ENCODE assay signal across 8 mouse cellular contexts in the genomic region with DNA sequence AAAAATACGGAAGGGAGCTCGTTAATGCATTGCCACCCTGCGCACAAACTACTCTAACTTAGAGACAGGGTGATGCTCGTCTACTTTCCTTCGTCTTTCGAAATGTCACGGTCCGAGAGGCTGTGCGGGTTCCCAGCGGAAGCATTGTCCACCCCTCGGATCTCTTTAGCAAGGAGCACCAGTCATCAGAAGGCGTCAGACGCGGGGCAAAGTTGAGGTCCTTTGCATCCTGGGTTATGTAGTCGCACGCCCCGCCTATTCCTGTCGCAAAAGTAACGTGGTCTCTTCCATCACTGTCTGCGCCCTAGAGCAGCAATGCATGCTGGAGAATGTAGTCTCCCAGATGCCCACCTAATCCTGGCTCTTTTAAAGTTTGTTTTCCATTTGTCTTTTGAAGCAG. TPM values are rescaled to one million over a fixed set of nuclear protein-coding genes. Genes with fewer than 3 reads are reported as not detected.
DNase-seq lines count a peak whose midpoint lies in the region; ATAC-seq and TF ChIP-seq lines count a peak whose summit lies in the region.

No protein-coding gene starts in this region.

- ATAC-seq in cerebellum, adult (ENCODE audit: insufficient number of reproducible peaks, low FRiP score, low TSS enrichment): peak; percentile 92
- ATAC-seq in forebrain, embryonic 13.5 days: peak; percentile 96
- peak; percentile 88 for ATAC-seq in liver, postnatal 0 days
- ATAC-seq in neural tube, embryonic 14.5 days (ENCODE audit: low read depth): peak; percentile 96

- WGBS in forebrain, embryonic 13.5 days: under 1% methylated on average over 20 of the region's 20 CpGs
- under 1% methylated on average over 20 of the region's 20 CpGs for WGBS in large intestine, adult 2 months
- under 1% methylated on average over 20 of the region's 20 CpGs for WGBS in liver, postnatal 0 days (ENCODE audit: insufficient replicate concordance)
- WGBS in neural tube, embryonic 14.5 days: 0% methylated on average over 20 of the region's 20 CpGs

- no peak for TF ChIP-seq CTCF in ES-Bruce4 (IDR thresholded peaks at IDR 0.05; ENCODE audit: low read depth, low read length)
- TF ChIP-seq CTCF in liver, postnatal 0 days (IDR thresholded peaks at IDR 0.05; ENCODE audit: low read depth): no peak

- TF ChIP-seq EP300 in ES-Bruce4 (IDR thresholded peaks at IDR 0.05; ENCODE audit: insufficient read depth, low read depth, low read length): 0 out of 2 replicates have a peak, but pooled peaks have one; percentile 15
- no peak; the same call in 1 of the 2 replicates for TF ChIP-seq EP300 in liver, postnatal 0 days (IDR thresholded peaks at IDR 0.05; ENCODE audit: low read depth)

- peak; percentile 75 for TF ChIP-seq POLR2A in ES-Bruce4 (IDR thresholded peaks at IDR 0.05; ENCODE audit: insufficient read depth, low read length)

- peaks cover 18% of the 10 kb centered on the region for H3K36me3 ChIP-seq in ES-Bruce4 (ENCODE audit: control insufficient read depth, insufficient read depth, low read length, poor library complexity, severe bottlenecking)
- H3K36me3 ChIP-seq in forebrain, embryonic 13.5 days (ENCODE audit: poor library complexity, severe bottlenecking): no peaks in the 10 kb centered on the region
- 0 out of 2 replicates have a peak, but pooled peaks cover 3% of the 10 kb centered on the region for H3K36me3 ChIP-seq in liver, postnatal 0 days (replicated peaks; ENCODE audit: insufficient read depth, low read length)
- H3K36me3 ChIP-seq in neural tube, embryonic 14.5 days (ENCODE audit: control insufficient read depth, insufficient read depth, low read length): no peaks in the 10 kb centered on the region

- no peaks in the 10 kb centered on the region for H3K9me3 ChIP-seq in ES-Bruce4 (replicated peaks; ENCODE audit: control insufficient read depth, insufficient read depth, low read length, poor library complexity, severe bottlenecking)
- no peaks in the 10 kb centered on the region for H3K9me3 ChIP-seq in forebrain, embryonic 13.5 days (replicated peaks)
- no peaks in the 10 kb centered on the region for H3K9me3 ChIP-seq in liver, postnatal 0 days (ENCODE audit: low read length)
- no peaks in the 10 kb centered on the region for H3K9me3 ChIP-seq in neural tube, embryonic 14.5 days (ENCODE audit: control insufficient read depth, low read length)

- H3K27ac ChIP-seq in ES-Bruce4 (ENCODE audit: insufficient read depth, low read length): peak overlapping the region; percentile 90
- peak overlapping the region; percentile 86 for H3K27ac ChIP-seq in forebrain, embryonic 13.5 days
- H3K27ac ChIP-seq in liver, postnatal 0 days (ENCODE audit: low read depth): peak overlapping the region; percentile 96
- H3K27ac ChIP-seq in neural tube, embryonic 14.5 days (ENCODE audit: low read depth, low read length): peak overlapping the region; percentile 95

- peak; percentile 95 to 96 for DNase-seq in heart, postnatal 10 days
- peak; percentile 82 for DNase-seq in large intestine, adult 2 months (ENCODE audit: low read depth, low spot score)
- DNase-seq in liver, postnatal 0 days: peak; percentile 91
- DNase-seq in testis, postnatal 10 days (ENCODE audit: low spot score): peak; percentile 90

- H3K9ac ChIP-seq in ES-Bruce4 (ENCODE audit: low read depth, poor library complexity, severe bottlenecking): peak overlapping the region; percentile 99
- H3K9ac ChIP-seq in forebrain, embryonic 13.5 days: peak overlapping the region; percentile 50
- peak overlapping the region; percentile 58 for H3K9ac ChIP-seq in liver, postnatal 0 days (replicated peaks)
- peak overlapping the region; percentile 53 for H3K9ac ChIP-seq in neural tube, embryonic 14.5 days (replicated peaks; ENCODE audit: low read depth, low read length)

- intact Hi-C loops in heart, postnatal 10 days (cut with DNase I): no loop called here

- peak overlapping the region; percentile 99 for H3K4me3 ChIP-seq in ES-Bruce4 (ENCODE audit: low read depth, low read length)
- peak overlapping the region; percentile 98 for H3K4me3 ChIP-seq in forebrain, embryonic 13.5 days
- H3K4me3 ChIP-seq in liver, postnatal 0 days (ENCODE audit: low read depth, low read length): peak overlapping the region; percentile 100
- H3K4me3 ChIP-seq in neural tube, embryonic 14.5 days (ENCODE audit: low read depth, low read length): peak overlapping the region; percentile 97

- H3K4me2 ChIP-seq in forebrain, embryonic 13.5 days: peak overlapping the region; percentile 87
- peak overlapping the region; percentile 71 for H3K4me2 ChIP-seq in liver, postnatal 0 days (ENCODE audit: low read depth, low read length)
- H3K4me2 ChIP-seq in neural tube, embryonic 14.5 days (ENCODE audit: low read depth, low read length): peak overlapping the region; percentile 52

- no peaks in the 10 kb centered on the region for H3K27me3 ChIP-seq in ES-Bruce4 (ENCODE audit: control insufficient read depth, insufficient read depth, low read length, poor library complexity, severe bottlenecking)
- H3K27me3 ChIP-seq in forebrain, embryonic 13.5 days: no peaks in the 10 kb centered on the region
- no peaks in the 10 kb centered on the region for H3K27me3 ChIP-seq in liver, postnatal 0 days (ENCODE audit: insufficient read depth, low read length)
- H3K27me3 ChIP-seq in neural tube, embryonic 14.5 days (ENCODE audit: control insufficient read depth, insufficient read depth, low read length): no peaks in the 10 kb centered on the region

- H3K4me1 ChIP-seq in ES-Bruce4 (ENCODE audit: control insufficient read depth, insufficient read depth, low read length): no peaks in the 10 kb centered on the region
- peaks cover 22% of the 10 kb centered on the region for H3K4me1 ChIP-seq in forebrain, embryonic 13.5 days
- peaks cover 26% of the 10 kb centered on the region for H3K4me1 ChIP-seq in liver, postnatal 0 days (ENCODE audit: insufficient read depth)
- H3K4me1 ChIP-seq in neural tube, embryonic 14.5 days (ENCODE audit: control insufficient read depth, insufficient read depth, low read length): peaks cover 16% of the 10 kb centered on the region

RNA-seq across cellular contexts. Expression of gene Cnot1, which starts 0.6 kb away (rescaled TPM):
- polyA plus RNA-seq in ES-Bruce4 (2011; ENCODE audit: insufficient read depth, insufficient read length, low read depth, missing spikeins): 465 and 478 TPM in 2 replicates
- polyA plus RNA-seq in forebrain, embryonic 13.5 days (2015; fragmentation: Nextera tagmentation; extraction: Ambion mirVana): 50.3 and 60.8 TPM in 2 replicates
- 100 to 1,000 TPM; 156 to 158 TPM for total RNA-seq in heart, postnatal 10 days (2021)
- polyA plus RNA-seq in large intestine, adult 2 months (2012; rRNA removed): 74.6 and 112 TPM in 2 replicates
- 11.6 and 16.0 TPM in 2 replicates for polyA plus RNA-seq in liver, postnatal 0 days (2015; fragmentation: Nextera tagmentation; extraction: Ambion mirVana)
- 62.8 and 76.8 TPM in 2 replicates for polyA plus RNA-seq in neural tube, embryonic 14.5 days (2014; fragmentation: Nextera tagmentation; extraction: Ambion mirVana)

RNA-seq across cellular contexts. Expression of gene Sap18b, which starts 17.3 kb away (rescaled TPM):
- polyA plus RNA-seq in ES-Bruce4 (2011; ENCODE audit: insufficient read depth, insufficient read length, low read depth, missing spikeins): 150 and 169 TPM in 2 replicates
- polyA plus RNA-seq in forebrain, embryonic 13.5 days (2015; fragmentation: Nextera tagmentation; extraction: Ambion mirVana): 282 and 343 TPM in 2 replicates
- 100 to 1,000 TPM in 1 of 2 experiments, 10 to 100 TPM in 1; 97.5 to 101 TPM for total RNA-seq in heart, postnatal 10 days (2021)
- polyA plus RNA-seq in large intestine, adult 2 months (2012; rRNA removed): 47.0 and 51.7 TPM in 2 replicates
- polyA plus RNA-seq in liver, postnatal 0 days (2015; fragmentation: Nextera tagmentation; extraction: Ambion mirVana): 281 and 290 TPM in 2 replicates
- polyA plus RNA-seq in neural tube, embryonic 14.5 days (2014; fragmentation: Nextera tagmentation; extraction: Ambion mirVana): 244 and 264 TPM in 2 replicates

RNA-seq across cellular contexts. Expression of gene Slc38a7, which starts 45.5 kb away (rescaled TPM):
- polyA plus RNA-seq in ES-Bruce4 (2011; ENCODE audit: insufficient read depth, insufficient read length, low read depth, missing spikeins): 21.6 and 23.0 TPM in 2 replicates
- 19.8 and 21.9 TPM in 2 replicates for polyA plus RNA-seq in forebrain, embryonic 13.5 days (2015; fragmentation: Nextera tagmentation; extraction: Ambion mirVana)
- total RNA-seq in heart, postnatal 10 days (2021): 10 to 100 TPM in 1 of 2 experiments, 1 to 10 TPM in 1; 9.9 to 11.5 TPM
- polyA plus RNA-seq in large intestine, adult 2 months (2012; rRNA removed): 13.3 and 16.3 TPM in 2 replicates
- polyA plus RNA-seq in liver, postnatal 0 days (2015; fragmentation: Nextera tagmentation; extraction: Ambion mirVana): 7.0 and 9.4 TPM in 2 replicates
- 23.2 and 25.5 TPM in 2 replicates for polyA plus RNA-seq in neural tube, embryonic 14.5 days (2014; fragmentation: Nextera tagmentation; extraction: Ambion mirVana)

Comparison
In these comparisons a context has a peak if more than half of its experiments do, and no peak if none do; other contexts are left out.
1. Peak in every context shown above with its lines: DNase-seq, ATAC-seq, H3K4me3 ChIP-seq and H3K27ac ChIP-seq.